Mouse (Mus musculus) liver, postnatal 0 days (tissue): Measurements from ENCODE around the gene Clcn6.

Source experiments
- CTCF ChIP-seq: sonication (generic); IDR thresholded peaks from 2 replicates; pipeline ENCODE4 v1.5.1; 2016; ENCODE audit warnings: antibody characterized with exemption, low read depth
- EP300 ChIP-seq: IDR thresholded peaks from 2 replicates; pipeline ENCODE4 v1.6.1; 2016; ENCODE audit warnings: antibody characterized with exemption, low read depth, mild to moderate bottlenecking

- no peak for TF ChIP-seq CTCF
- no peak for TF ChIP-seq EP300
Observed at GRCm38 (mm10) chr4:148067346-148067745, 28.7 kb upstream of the Clcn6 start.
